Mouse (Mus musculus) limb, embryonic 13.5 days (tissue): ENCODE measurements around the gene Galnt2. TPM values are rescaled to one million over a fixed set of nuclear protein-coding genes. Genes with fewer than 3 reads are reported as not detected.
A peak's percentile ranks its signal among the peaks of the same experiment; 100 is the strongest.

Experiments
- ATAC-seq: fragments of 200-750 bp; cut with Nextera tagmentation; 2 replicates; pipeline ENCODE4 v1.8.0; 2017; ENCODE audit warnings: low read depth, moderate number of reproducible peaks, moderate TSS enrichment; ENCODE audit not compliant: low FRiP score
- H3K27ac ChIP-seq: fragments of 300-500 bp; sonication (generic); 2 replicates; pipeline ENCODE4 v1.5.1; 2015; ENCODE audit warnings: inconsistent platforms, mild to moderate bottlenecking, moderate library complexity
- H3K27me3 ChIP-seq: fragments of 300-500 bp; sonication (generic); 2 replicates; pipeline ENCODE4 v1.6.1; 2015; ENCODE audit warnings: mild to moderate bottlenecking, inconsistent platforms
- H3K36me3 ChIP-seq: fragments of 300-500 bp; sonication (generic); 2 replicates; pipeline ENCODE4 v1.6.1; 2015; ENCODE audit warnings: inconsistent platforms, mild to moderate bottlenecking, moderate library complexity
- H3K4me1 ChIP-seq: fragments of 300-500 bp; sonication (generic); 2 replicates; pipeline ENCODE4 v1.6.1; 2015; ENCODE audit warnings: inconsistent platforms
- H3K4me2 ChIP-seq: fragments of 300-500 bp; sonication (generic); replicated peaks from 2 replicates; pipeline ENCODE4 v1.6.1; 2015; ENCODE audit warnings: inconsistent platforms, mild to moderate bottlenecking, moderate library complexity
- H3K4me3 ChIP-seq: fragments of 300-500 bp; sonication (generic); 2 replicates; pipeline ENCODE4 v1.5.1; 2015; ENCODE audit warnings: moderate library complexity, mild to moderate bottlenecking, inconsistent platforms
- H3K9ac ChIP-seq: fragments of 300-500 bp; sonication (generic); 2 replicates; pipeline ENCODE4 v1.6.1; 2015; ENCODE audit warnings: mild to moderate bottlenecking, inconsistent platforms
- H3K9me3 ChIP-seq: fragments of 300-500 bp; sonication (generic); 2 replicates; pipeline ENCODE4 v1.6.1; 2016; ENCODE audit warnings: inconsistent platforms
- WGBS: fragments of 180-500 bp; shearing (Covaris S2); methylation state at CpG from one replicate; pipeline ENCODE4 v1.1.7; 2015; 5-methylcytosine and 5-hydroxymethylcytosine counted together
- polyA plus RNA-seq: library from polyadenylated mRNA; unstranded; fragments of >200 nt; fragmentation: Nextera tagmentation; extraction: Ambion mirVana; gene quantifications from 2 replicates; pipeline ENCODE4 v1.2.1, GENCODE M21; 2015

Gene Galnt2
- polyA plus RNA-seq, 1 experiment from 2014 or later, result 48.0 TPM

GRCm38 (mm10) chr8:124239350-124239749 lies 8.2 kb downstream of the Galnt2 start:
- no peak overlapping the region for H3K4me2 ChIP-seq
- H3K9ac ChIP-seq, result no peak overlapping the region
- H3K27me3 ChIP-seq, result no peaks in the 10 kb centered on the region
- H3K4me3 ChIP-seq, result no peak overlapping the region
- 68% methylated on average over 6 of the region's 6 CpGs for WGBS
- ATAC-seq, result no peak
- H3K9me3 ChIP-seq, result peaks cover 8% of the 10 kb centered on the region
- peaks cover 20% of the 10 kb centered on the region for H3K4me1 ChIP-seq
- H3K36me3 ChIP-seq, result peaks cover 14% of the 10 kb centered on the region
- H3K27ac ChIP-seq, result no peak overlapping the region

DNA sequence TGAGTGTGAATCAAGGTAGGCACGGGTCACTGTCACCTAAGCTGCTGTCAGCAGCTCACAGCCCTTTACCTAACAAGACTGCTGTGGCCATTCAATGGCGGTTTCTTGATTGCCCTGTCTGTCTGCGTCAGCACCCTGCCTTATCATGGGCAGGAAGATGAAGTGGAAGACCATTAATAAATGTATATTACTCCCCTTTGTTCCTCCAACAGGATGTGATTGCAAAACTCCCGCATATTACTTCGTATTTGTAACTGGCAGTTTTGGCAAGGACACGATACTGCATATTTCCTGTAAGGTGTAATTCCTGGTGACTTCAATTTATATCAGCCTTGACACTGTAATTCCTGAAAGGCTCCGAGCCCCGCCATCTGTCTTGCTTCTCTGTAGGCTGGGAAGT lies 9.7 kb downstream of the Galnt2 start:
- H3K9me3 ChIP-seq, result peaks cover 8% of the 10 kb centered on the region
- H3K4me3 ChIP-seq, result no peak overlapping the region
- peaks cover 21% of the 10 kb centered on the region for H3K36me3 ChIP-seq
- H3K27me3 ChIP-seq, result no peaks in the 10 kb centered on the region
- no peak for ATAC-seq
- WGBS, result 59% methylated on average over 8 of the region's 8 CpGs
- no peak overlapping the region; the same call in 1 of the 2 replicates for H3K9ac ChIP-seq
- no peak overlapping the region for H3K4me2 ChIP-seq
- H3K27ac ChIP-seq, result no peak overlapping the region
- peaks cover 15% of the 10 kb centered on the region; the same call in 1 of the 2 replicates for H3K4me1 ChIP-seq

DNA sequence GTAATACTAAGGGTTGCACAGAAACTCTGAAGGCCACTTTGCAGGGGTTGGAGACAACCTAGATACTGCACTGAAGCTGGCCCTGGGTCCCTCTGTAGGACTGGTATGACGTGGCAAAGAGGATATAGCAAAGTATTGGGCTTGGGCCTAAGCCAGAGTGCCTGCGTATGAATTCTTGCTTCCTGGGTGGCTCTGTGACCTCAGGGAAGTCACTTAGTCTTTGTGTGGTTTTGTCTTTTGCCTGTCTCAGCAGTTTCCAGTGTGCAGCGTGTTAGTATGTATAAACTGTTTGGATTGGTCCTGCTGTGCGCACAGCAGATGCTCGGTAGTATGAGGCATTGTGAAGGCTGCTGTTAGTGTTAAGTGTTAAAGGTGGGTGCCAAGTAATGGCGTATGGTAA lies 11.0 kb downstream of the Galnt2 start:
- peaks cover 15% of the 10 kb centered on the region; the same call in 1 of the 2 replicates for H3K4me1 ChIP-seq
- H3K9me3 ChIP-seq, result peaks cover 8% of the 10 kb centered on the region
- peaks cover 29% of the 10 kb centered on the region for H3K36me3 ChIP-seq
- H3K27me3 ChIP-seq, result no peaks in the 10 kb centered on the region
- 85% methylated on average over 6 of the region's 6 CpGs for WGBS
- no peak overlapping the region for H3K9ac ChIP-seq
- no peak overlapping the region for H3K27ac ChIP-seq
- no peak overlapping the region for H3K4me3 ChIP-seq
- H3K4me2 ChIP-seq, result no peak overlapping the region
- ATAC-seq, result no peak

GRCm38 (mm10) chr8:124242913-124243312 lies 11.7 kb downstream of the Galnt2 start:
- WGBS, result 92% methylated on average over 5 of the region's 5 CpGs
- Histone ChIP-seq H3K4me3 (no peak overlapping the region), H3K9ac (no peak overlapping the region), H3K27ac (no peak overlapping the region), H3K27me3 (no peaks in the 10 kb centered on the region), H3K4me2 (no peak overlapping the region), H3K9me3 (peaks cover 8% of the 10 kb centered on the region), H3K4me1 (peaks cover 15% of the 10 kb centered on the region; the same call in 1 of the 2 replicates), H3K36me3 (peaks cover 33% of the 10 kb centered on the region)
- no peak for ATAC-seq

DNA sequence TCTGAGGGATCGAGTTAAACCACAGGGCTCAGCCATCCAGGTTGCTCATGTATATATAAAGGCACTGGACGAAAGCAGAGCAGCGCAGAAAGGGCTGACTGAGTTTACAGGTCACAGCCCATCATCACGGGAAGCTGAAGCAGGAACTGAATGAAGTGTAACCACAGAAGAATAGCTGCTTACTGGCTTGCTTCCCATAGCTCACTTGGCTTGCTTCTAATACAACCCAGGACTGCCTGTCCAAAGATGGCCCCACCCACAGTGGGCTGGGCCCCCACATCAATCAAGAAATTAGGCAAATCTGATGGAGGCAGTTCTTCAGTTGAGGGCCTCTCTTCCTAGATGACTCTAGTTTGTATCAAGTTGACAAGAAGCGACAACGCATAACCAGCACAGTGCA lies 16.4 kb downstream of the Galnt2 start:
- Histone ChIP-seq H3K9ac (no peak overlapping the region), H3K4me2 (no peak overlapping the region), H3K9me3 (peaks cover 8% of the 10 kb centered on the region), H3K27me3 (no peaks in the 10 kb centered on the region), H3K36me3 (peaks cover 36% of the 10 kb centered on the region), H3K4me3 (no peak overlapping the region), H3K4me1 (peaks cover 16% of the 10 kb centered on the region), H3K27ac (no peak overlapping the region)
- 88% methylated on average over 6 of the region's 6 CpGs for WGBS
- ATAC-seq, result no peak

- no peak for ATAC-seq
- peaks cover 28% of the 10 kb centered on the region for H3K36me3 ChIP-seq
- no peak overlapping the region for H3K27ac ChIP-seq
- peaks cover 5% of the 10 kb centered on the region for H3K9me3 ChIP-seq
- no peak overlapping the region for H3K4me3 ChIP-seq
- H3K4me1 ChIP-seq, result peaks cover 26% of the 10 kb centered on the region
- no peak overlapping the region for H3K4me2 ChIP-seq
- WGBS, result 91% methylated on average over 6 of the region's 6 CpGs
- no peaks in the 10 kb centered on the region for H3K27me3 ChIP-seq
- H3K9ac ChIP-seq, result no peak overlapping the region
These were observed 17.5 kb downstream of the Galnt2 start for GRCm38 (mm10) chr8:124248688-124249087.

- Histone ChIP-seq H3K4me2 (no peak overlapping the region), H3K27me3 (no peaks in the 10 kb centered on the region), H3K9me3 (no peaks in the 10 kb centered on the region), H3K27ac (no peak overlapping the region), H3K36me3 (peaks cover 19% of the 10 kb centered on the region), H3K9ac (peak overlapping the region; percentile 39; the same call in 1 of the 2 replicates), H3K4me3 (no peak overlapping the region), H3K4me1 (peaks cover 34% of the 10 kb centered on the region)
- 25% methylated on average over 3 of the region's 3 CpGs for WGBS
- ATAC-seq, result no peak
These were observed 19.1 kb downstream of the Galnt2 start for GRCm38 (mm10) chr8:124250255-124250654.

DNA sequence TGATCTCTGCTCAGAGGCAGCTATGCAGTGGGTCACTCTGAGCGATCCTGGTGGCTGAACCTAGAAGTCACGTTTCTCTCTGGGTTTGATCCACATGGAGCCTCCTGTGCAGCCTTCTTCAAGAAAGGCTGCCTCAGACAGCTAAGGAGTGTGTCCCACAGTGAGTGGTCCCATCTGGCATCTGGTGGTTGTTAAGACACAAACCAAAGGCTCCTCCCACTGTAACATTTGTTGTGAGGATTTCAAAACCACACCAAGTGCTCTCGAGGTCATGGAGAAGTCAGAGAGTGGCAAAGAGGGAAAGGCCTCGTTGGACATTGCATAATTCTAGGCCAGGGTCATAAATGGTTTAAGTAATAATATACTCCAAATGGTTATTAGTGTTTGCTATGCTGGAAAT lies 19.6 kb downstream of the Galnt2 start:
- Histone ChIP-seq H3K4me3 (no peak overlapping the region), H3K36me3 (peaks cover 23% of the 10 kb centered on the region), H3K4me2 (no peak overlapping the region), H3K27ac (0 out of 2 replicates have a peak overlapping the region, but pooled peaks have one; percentile 28), H3K27me3 (no peaks in the 10 kb centered on the region), H3K9me3 (no peaks in the 10 kb centered on the region), H3K4me1 (peaks cover 36% of the 10 kb centered on the region), H3K9ac (no peak overlapping the region)
- WGBS, result 13% methylated on average over 4 of the region's 4 CpGs
- ATAC-seq, result no peak

- Histone ChIP-seq H3K27ac (peak overlapping the region; percentile 33; the same call in 1 of the 2 replicates), H3K27me3 (no peaks in the 10 kb centered on the region), H3K4me1 (peaks cover 53% of the 10 kb centered on the region), H3K4me3 (no peak overlapping the region), H3K4me2 (no peak overlapping the region), H3K9ac (no peak overlapping the region), H3K9me3 (no peaks in the 10 kb centered on the region), H3K36me3 (peaks cover 12% of the 10 kb centered on the region)
- whole genome bisulfite sequencing, result 78% methylated on average over 5 of the region's 5 CpGs
- ATAC-seq, result no peak
These were observed 21.4 kb downstream of the Galnt2 start for GRCm38 (mm10) chr8:124252533-124252950.

DNA sequence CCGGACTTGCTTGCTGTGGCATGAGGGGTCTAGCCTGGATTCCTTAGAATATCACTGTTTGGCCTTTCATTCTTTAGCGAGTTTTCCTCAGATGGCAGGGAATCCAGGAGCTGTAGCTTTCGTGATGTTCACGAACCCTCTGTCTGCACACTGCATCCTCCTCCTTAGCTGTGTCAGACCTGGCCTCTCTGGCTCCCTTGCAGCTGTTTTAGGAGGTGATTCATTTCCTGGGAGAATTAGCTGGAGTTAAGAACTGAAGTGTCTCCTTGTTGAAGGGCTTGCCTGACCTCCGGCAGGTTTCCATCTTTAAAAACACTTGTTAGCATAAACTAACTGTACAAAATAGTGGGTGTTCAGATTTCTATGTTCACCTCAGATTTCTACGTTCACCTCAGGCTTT lies 22.7 kb downstream of the Galnt2 start:
- no peaks in the 10 kb centered on the region for H3K27me3 ChIP-seq
- no peak overlapping the region; the same call in 1 of the 2 replicates for H3K27ac ChIP-seq
- H3K4me3 ChIP-seq, result no peak overlapping the region
- H3K36me3 ChIP-seq, result peaks cover 6% of the 10 kb centered on the region; the same call in 1 of the 2 replicates
- no peaks in the 10 kb centered on the region for H3K9me3 ChIP-seq
- 73% methylated on average over 6 of the region's 6 CpGs for WGBS
- no peak for ATAC-seq
- H3K4me2 ChIP-seq, result no peak overlapping the region
- 0 out of 2 replicates have a peak overlapping the region, but pooled peaks have one; percentile 19 for H3K9ac ChIP-seq
- peaks cover 59% of the 10 kb centered on the region for H3K4me1 ChIP-seq

DNA sequence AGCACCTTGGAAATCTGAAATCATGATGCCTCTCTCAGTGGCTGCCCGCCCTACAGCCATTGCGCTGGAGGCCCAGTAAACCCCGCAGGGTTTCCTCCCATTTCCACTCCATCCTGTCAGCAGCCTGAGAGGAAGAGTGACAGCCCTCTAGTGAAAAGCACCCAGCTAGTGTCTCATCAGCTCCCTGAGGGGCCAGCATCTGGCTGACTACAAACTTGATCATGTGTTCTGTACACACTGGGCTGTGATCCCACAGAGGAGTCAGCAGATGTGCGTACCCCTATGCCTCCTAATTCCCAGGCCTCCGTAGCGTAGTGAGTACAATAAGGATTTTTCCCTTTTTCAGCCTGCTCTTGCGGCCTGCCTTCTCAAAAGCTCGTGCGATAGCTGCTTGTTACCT lies 25.6 kb downstream of the Galnt2 start:
- ATAC-seq, result no peak
- WGBS, result 79% methylated on average over 9 of the region's 9 CpGs
- H3K4me1 ChIP-seq, result peaks cover 60% of the 10 kb centered on the region
- peak overlapping the region; percentile 33; the same call in 1 of the 2 replicates for H3K27ac ChIP-seq
- H3K4me3 ChIP-seq, result no peak overlapping the region
- H3K4me2 ChIP-seq, result no peak overlapping the region
- H3K27me3 ChIP-seq, result no peaks in the 10 kb centered on the region
- H3K36me3 ChIP-seq, result peaks cover 6% of the 10 kb centered on the region; the same call in 1 of the 2 replicates
- no peaks in the 10 kb centered on the region for H3K9me3 ChIP-seq
- H3K9ac ChIP-seq, result 0 out of 2 replicates have a peak overlapping the region, but pooled peaks have one; percentile 25

- H3K4me1 ChIP-seq, result peaks cover 59% of the 10 kb centered on the region
- WGBS, result 52% methylated on average over 10 of the region's 10 CpGs
- ATAC-seq, result no peak
- no peak overlapping the region for H3K9ac ChIP-seq
- H3K4me3 ChIP-seq, result no peak overlapping the region
- no peak overlapping the region for H3K27ac ChIP-seq
- no peaks in the 10 kb centered on the region for H3K27me3 ChIP-seq
- peaks cover 6% of the 10 kb centered on the region; the same call in 1 of the 2 replicates for H3K36me3 ChIP-seq
- H3K9me3 ChIP-seq, result no peaks in the 10 kb centered on the region
- H3K4me2 ChIP-seq, result no peak overlapping the region
These were observed 26.2 kb downstream of the Galnt2 start for GRCm38 (mm10) chr8:124257363-124257762.

DNA sequence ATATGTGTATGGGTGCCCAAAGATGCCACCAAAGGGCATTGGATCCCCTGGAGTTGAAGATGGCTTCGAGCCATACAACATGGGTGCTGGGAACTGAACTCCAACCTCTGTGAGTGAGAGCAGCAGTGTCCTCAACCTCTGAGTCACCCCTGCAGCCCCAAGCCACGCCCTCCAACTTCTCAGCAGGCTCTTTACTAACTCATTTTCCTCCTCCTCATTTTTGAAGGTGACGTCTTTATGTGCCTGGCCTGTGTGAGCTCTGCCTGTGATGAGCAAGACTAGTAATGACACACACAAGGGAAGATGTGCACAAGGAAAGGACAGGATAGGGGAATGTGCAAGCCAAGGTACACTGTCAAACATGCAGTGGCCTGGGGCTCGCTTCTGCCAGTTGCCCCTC lies 28.0 kb downstream of the Galnt2 start:
- Histone ChIP-seq H3K27me3 (no peaks in the 10 kb centered on the region), H3K4me3 (no peak overlapping the region), H3K4me2 (no peak overlapping the region), H3K4me1 (peaks cover 60% of the 10 kb centered on the region), H3K9ac (no peak overlapping the region), H3K9me3 (no peaks in the 10 kb centered on the region), H3K27ac (no peak overlapping the region), H3K36me3 (peaks cover 6% of the 10 kb centered on the region; the same call in 1 of the 2 replicates)
- WGBS, result 82% methylated on average over 4 of the region's 4 CpGs
- no peak for ATAC-seq
